Mouse (Mus musculus) ES-Bruce4 (cell line): ENCODE data around the gene Pak1. TPM values are rescaled to one million over a fixed set of nuclear protein-coding genes. Genes with fewer than 3 reads are reported as not detected.
A peak's percentile ranks its signal among the peaks of the same experiment; 100 is the strongest.
"Not testable (repeated sequence)": the region's sequence is repeated elsewhere in the genome, so short reads cannot be mapped to it uniquely, and the experiment has no call there.

Source experiments
- H3K27ac ChIP-seq: 2 replicates; pipeline ENCODE4 v1.5.1; 2012; ENCODE audit warnings: low read length, inconsistent platforms; ENCODE audit not compliant: insufficient read depth
- H3K27me3 ChIP-seq: 2 replicates; pipeline ENCODE4 v1.6.1; 2012; ENCODE audit warnings: mild to moderate bottlenecking, low read length, inconsistent platforms; ENCODE audit not compliant: control insufficient read depth, poor library complexity, insufficient read depth, severe bottlenecking
- H3K36me3 ChIP-seq: 2 replicates; pipeline ENCODE4 v1.6.1; 2012; ENCODE audit warnings: inconsistent platforms, mild to moderate bottlenecking, low read length, moderate library complexity; ENCODE audit not compliant: control insufficient read depth, poor library complexity, insufficient read depth, severe bottlenecking
- H3K4me1 ChIP-seq: one replicate; pipeline ENCODE4 v1.8.1; 2011; ENCODE audit warnings: low read length; ENCODE audit not compliant: control insufficient read depth, insufficient read depth
- H3K4me3 ChIP-seq: 2 replicates; pipeline ENCODE4 v1.5.1; 2011; ENCODE audit warnings: low read depth, mild to moderate bottlenecking, low read length
- H3K9ac ChIP-seq: 2 replicates; pipeline ENCODE4 v1.6.1; 2012; ENCODE audit warnings: low read depth, mild to moderate bottlenecking, inconsistent platforms; ENCODE audit not compliant: poor library complexity, severe bottlenecking
- H3K9me3 ChIP-seq: replicated peaks from 2 replicates; pipeline ENCODE4 v1.6.1; 2012; ENCODE audit warnings: mild to moderate bottlenecking, low read length, inconsistent platforms; ENCODE audit not compliant: control insufficient read depth, poor library complexity, insufficient read depth, severe bottlenecking
- CTCF ChIP-seq: IDR thresholded peaks from one replicate; pipeline ENCODE4 v1.8.1; 2011; ENCODE audit warnings: low read depth, low read length
- EP300 ChIP-seq: IDR thresholded peaks from 2 replicates; pipeline ENCODE4 v1.6.1; 2011; ENCODE audit warnings: low read depth, low read length; ENCODE audit not compliant: insufficient read depth
- POLR2A ChIP-seq: IDR thresholded peaks from one replicate; pipeline ENCODE4 v1.8.1; 2011; ENCODE audit warnings: low read length; ENCODE audit not compliant: insufficient read depth
- polyA plus RNA-seq: library from polyadenylated mRNA; stranded (reverse); fragments of >200 nt; gene quantifications from 2 replicates; pipeline ENCODE4 v1.2.4, GENCODE M21; 2011; ENCODE audit warnings: low read depth; ENCODE audit not compliant: missing spikeins, insufficient read depth, insufficient read length

Gene Pak1
- polyA plus RNA-seq, 1 experiment = 71.3 TPM

GRCm38 (mm10) chr7:97841311-97841710 lies 53.0 kb downstream of the Pak1 start:
- TF ChIP-seq POLR2A = no peak
- no peak for TF ChIP-seq CTCF
- TF ChIP-seq EP300 = no peak
- Histone ChIP-seq H3K27me3 (no peaks in the 10 kb centered on the region), H3K4me1 (no peaks in the 10 kb centered on the region), H3K27ac (no peak overlapping the region), H3K9ac (no peak overlapping the region), H3K4me3 (no peak overlapping the region), H3K36me3 (no peaks in the 10 kb centered on the region), H3K9me3 (no peaks in the 10 kb centered on the region)

DNA sequence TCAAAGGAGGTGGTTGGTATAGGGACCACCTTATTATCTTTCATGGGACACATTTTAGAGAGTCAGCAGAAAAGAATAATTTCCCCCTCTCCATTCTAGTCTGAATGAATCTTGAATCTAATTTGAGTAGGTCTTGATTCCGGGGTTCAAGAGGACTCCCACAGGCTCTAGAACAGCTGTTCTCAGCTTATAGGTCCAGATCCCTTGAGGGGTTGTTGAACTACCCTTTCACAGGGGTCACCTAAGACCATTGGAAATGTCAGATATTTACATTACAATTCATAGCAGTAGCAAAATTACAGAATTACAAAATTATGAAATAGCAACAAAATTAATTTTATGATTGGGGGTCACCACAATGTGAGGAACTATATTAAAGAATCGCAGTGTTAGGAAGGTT lies 54.0 kb downstream of the Pak1 start:
- Histone ChIP-seq H3K9me3 (no peaks in the 10 kb centered on the region), H3K27ac (no peak overlapping the region), H3K9ac (no peak overlapping the region), H3K4me1 (no peaks in the 10 kb centered on the region), H3K36me3 (no peaks in the 10 kb centered on the region), H3K27me3 (no peaks in the 10 kb centered on the region), H3K4me3 (no peak overlapping the region)
- no peak for TF ChIP-seq POLR2A
- no peak for TF ChIP-seq EP300
- no peak for TF ChIP-seq CTCF

- H3K9me3 ChIP-seq = no peaks in the 10 kb centered on the region
- no peaks in the 10 kb centered on the region for H3K27me3 ChIP-seq
- H3K4me3 ChIP-seq = peak overlapping the region; percentile 59
- peak; percentile 25 for TF ChIP-seq CTCF
- no peak for TF ChIP-seq POLR2A
- H3K4me1 ChIP-seq = no peaks in the 10 kb centered on the region
- H3K9ac ChIP-seq = peak overlapping the region; percentile 52
- no peak overlapping the region for H3K27ac ChIP-seq
- H3K36me3 ChIP-seq = no peaks in the 10 kb centered on the region
Measured at GRCm38 (mm10) chr7:97842806-97843570, 54.6 kb downstream of the Pak1 start.

GRCm38 (mm10) chr7:97844419-97844818 lies 56.1 kb downstream of the Pak1 start:
- Histone ChIP-seq H3K27me3 (no peaks in the 10 kb centered on the region), H3K27ac (no peak overlapping the region), H3K36me3 (no peaks in the 10 kb centered on the region), H3K9me3 (no peaks in the 10 kb centered on the region), H3K9ac (no peak overlapping the region), H3K4me3 (no peak overlapping the region), H3K4me1 (no peaks in the 10 kb centered on the region)
- TF ChIP-seq POLR2A = no peak
- no peak for TF ChIP-seq EP300
- TF ChIP-seq CTCF = no peak

GRCm38 (mm10) chr7:97845546-97845945 lies 57.2 kb downstream of the Pak1 start:
- Histone ChIP-seq H3K4me1 (no peaks in the 10 kb centered on the region), H3K27me3 (no peaks in the 10 kb centered on the region), H3K9me3 (no peaks in the 10 kb centered on the region), H3K36me3 (no peaks in the 10 kb centered on the region), H3K27ac (no peak overlapping the region), H3K4me3 (no peak overlapping the region), H3K9ac (no peak overlapping the region)
- TF ChIP-seq CTCF (no peak), POLR2A (no peak), EP300 (no peak)

DNA sequence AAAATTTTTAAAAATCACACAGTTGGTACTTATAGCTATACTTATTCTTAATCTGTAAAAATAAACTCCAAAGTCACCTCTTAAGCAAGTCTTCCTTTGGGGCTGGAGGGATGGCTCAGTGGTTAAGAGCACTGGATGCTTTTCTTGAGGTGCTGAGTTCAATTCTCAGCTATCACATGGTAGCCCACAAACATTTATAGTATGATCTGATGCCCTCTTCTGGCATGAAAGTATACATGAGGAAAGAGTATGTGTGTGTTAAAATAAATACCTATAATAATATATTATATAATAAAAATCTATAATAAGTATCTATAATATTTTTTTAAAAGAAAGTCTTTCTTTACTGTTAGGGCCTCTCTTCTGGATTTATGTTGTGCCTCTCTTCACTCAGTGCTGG lies 58.2 kb downstream of the Pak1 start:
- H3K4me3 ChIP-seq = no peak overlapping the region
- H3K4me1 ChIP-seq = no peaks in the 10 kb centered on the region
- H3K9me3 ChIP-seq = no peaks in the 10 kb centered on the region
- no peaks in the 10 kb centered on the region for H3K27me3 ChIP-seq
- H3K9ac ChIP-seq = no peak overlapping the region
- H3K27ac ChIP-seq = no peak overlapping the region
- TF ChIP-seq CTCF = no peak
- TF ChIP-seq EP300 = no peak
- TF ChIP-seq POLR2A = no peak
- H3K36me3 ChIP-seq = no peaks in the 10 kb centered on the region

GRCm38 (mm10) chr7:97849557-97849956 lies 61.2 kb downstream of the Pak1 start:
- H3K27me3 ChIP-seq, H3K4me1 ChIP-seq, H3K36me3 ChIP-seq, H3K27ac ChIP-seq, H3K9ac ChIP-seq, H3K9me3 ChIP-seq, H3K4me3 ChIP-seq: not testable (repeated sequence)
